Mouse (Mus musculus) inflammation-experienced regulatory T-cells, adult 6 months (primary cell): ENCODE data around the gene Emx1. TPM values are rescaled to one million over a fixed set of nuclear protein-coding genes. Genes with fewer than 3 reads are reported as not detected.
A peak's percentile ranks its signal among the peaks of the same experiment; 100 is the strongest.
"Not testable (repeated sequence)": the region's sequence is repeated elsewhere in the genome, so short reads cannot be mapped to it uniquely, and the experiment has no call there.

Experiments
- ATAC-seq: one replicate; pipeline ENCODE4 v1.8.0; 2017
- polyA plus RNA-seq, 3 experiments: library from polyadenylated mRNA; unstranded; fragments of 100-300 nt; shearing (Covaris generic); gene quantifications; one replicate each; pipeline ENCODE4 v1.2.1; 2017

The Emx1 gene
- not detected for polyA plus RNA-seq

DNA sequence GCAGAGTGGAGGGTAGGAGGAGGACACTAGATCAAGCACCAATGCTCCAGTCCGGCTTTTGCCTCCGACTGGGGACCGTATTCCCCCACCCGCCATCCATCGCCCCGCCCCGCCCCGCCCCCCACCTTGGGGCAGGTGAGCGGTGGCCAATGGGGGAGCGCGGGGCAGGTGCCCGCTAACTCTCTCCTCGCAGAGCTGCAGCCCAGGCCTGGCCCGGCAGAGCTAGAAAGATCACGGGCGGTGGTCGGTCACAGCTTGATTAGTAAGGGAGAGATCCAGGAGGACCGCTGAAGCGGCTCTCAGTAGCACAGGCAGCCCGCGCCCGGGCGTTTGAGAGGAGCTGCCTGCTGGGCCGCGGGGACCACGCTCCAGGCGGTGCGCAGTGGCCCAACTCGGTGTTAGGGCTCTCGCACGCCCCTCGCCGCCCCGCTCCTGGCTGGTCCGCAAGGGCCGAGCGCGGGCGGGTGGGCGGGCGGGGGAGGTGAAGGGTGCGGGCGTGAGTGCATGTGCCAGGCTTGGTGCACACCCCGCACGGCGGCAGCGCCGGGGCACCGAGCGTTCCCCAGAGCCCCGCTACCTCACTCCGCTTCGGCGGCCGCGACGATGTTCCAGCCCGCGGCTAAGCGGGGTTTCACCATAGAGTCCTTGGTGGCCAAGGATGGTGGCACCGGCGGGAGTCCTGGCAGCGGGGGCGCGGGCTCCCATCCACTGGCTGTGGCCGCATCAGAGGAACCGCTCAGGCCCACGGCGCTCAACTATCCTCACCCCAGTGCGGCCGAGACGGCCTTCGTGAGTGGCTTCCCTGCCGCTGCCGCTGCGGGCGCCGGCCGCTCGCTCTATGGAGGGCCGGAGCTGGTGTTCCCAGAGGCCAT, at the start of gene Emx1:
TSS of gene Emx1 (plus strand) at position 99 of the 872 bp plus-strand sequence.
- ATAC-seq = no peak

DNA sequence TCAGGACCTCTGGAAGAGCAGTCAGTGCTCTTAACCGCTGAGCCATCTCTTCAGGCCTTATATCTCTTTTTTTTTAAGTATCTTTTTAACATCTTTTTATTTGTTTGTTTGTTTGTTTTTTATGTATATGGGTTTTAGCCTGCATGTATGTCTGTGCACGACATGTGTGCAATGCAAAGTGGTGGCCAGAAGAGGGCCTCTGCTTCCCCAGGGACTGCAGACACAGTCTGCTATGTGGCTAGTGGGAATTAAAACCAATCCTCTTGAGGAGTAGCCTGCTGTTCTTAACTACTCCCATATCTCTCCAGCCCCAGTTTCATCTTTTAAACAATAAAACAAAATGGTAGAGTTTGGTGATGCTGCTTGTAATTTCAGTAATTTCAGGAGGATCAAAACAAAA, 47.7 kb upstream of the Emx1 start:
- ATAC-seq = no peak

DNA sequence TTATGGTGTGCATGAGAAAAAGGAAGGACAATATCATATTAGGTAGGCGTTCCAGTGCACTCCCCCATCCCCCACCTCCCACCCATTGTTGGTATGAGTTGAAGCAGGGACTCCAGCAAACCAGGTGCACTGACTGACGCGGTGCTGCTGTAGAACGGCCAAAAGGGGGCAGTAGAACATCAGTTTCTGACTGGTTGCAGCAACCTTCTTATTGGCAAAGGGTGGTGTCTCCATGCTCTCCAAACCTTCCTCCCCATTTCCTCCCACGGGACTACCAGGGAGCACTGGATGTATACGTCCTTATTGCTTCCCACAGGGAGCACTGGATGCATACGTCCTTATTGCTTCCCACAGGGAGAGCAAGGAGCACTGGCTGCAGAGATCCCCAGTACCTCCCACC, 46.2 kb upstream of the Emx1 start:
- ATAC-seq = not testable (repeated sequence)

DNA sequence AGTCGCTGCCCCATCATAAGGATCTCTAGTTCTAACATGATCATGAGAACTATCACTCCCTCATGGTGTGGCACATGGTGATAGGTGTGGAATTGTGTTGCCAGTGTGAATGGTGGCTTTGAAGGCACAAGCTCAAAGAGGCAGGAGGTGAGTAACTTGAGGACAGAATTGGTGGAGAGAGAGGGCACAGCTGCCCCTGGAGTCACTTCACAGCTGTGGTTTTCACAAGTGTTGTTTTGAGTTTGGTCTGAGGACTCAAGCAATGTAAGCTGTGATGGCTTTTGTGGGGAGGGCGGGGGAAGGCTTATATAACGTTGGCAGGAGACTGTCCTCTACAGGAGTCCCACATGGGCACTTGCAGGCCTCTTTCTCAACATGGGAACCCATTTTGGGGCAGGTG, 42.8 kb upstream of the Emx1 start:
- no peak for ATAC-seq

DNA sequence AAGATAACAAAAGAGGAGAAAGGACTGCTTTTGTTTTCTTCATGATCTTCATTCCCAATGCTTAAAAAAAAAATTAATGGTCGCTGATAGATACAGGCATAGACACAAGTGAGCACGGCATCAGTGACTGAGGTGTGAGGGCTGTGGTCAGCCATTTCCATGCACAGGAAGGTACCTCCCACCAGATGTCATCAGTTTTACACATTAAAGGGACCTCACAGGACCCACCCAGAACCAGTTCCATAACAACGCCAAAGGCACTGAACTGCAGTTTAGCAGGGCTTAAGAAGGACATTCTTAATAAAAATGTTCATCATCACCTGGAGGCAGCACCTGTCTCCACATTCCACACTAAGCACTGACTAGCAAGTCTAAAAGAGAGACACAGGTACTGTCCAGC, 39.6 kb upstream of the Emx1 start:
- ATAC-seq = no peak

- no peak for ATAC-seq
Measured at GRCm38 (mm10) chr6:85150386-85150785, 36.9 kb upstream of the Emx1 start.

- peak; percentile 77 for ATAC-seq
Measured at GRCm38 (mm10) chr6:85153970-85154540, 33.2 kb upstream of the Emx1 start.

DNA sequence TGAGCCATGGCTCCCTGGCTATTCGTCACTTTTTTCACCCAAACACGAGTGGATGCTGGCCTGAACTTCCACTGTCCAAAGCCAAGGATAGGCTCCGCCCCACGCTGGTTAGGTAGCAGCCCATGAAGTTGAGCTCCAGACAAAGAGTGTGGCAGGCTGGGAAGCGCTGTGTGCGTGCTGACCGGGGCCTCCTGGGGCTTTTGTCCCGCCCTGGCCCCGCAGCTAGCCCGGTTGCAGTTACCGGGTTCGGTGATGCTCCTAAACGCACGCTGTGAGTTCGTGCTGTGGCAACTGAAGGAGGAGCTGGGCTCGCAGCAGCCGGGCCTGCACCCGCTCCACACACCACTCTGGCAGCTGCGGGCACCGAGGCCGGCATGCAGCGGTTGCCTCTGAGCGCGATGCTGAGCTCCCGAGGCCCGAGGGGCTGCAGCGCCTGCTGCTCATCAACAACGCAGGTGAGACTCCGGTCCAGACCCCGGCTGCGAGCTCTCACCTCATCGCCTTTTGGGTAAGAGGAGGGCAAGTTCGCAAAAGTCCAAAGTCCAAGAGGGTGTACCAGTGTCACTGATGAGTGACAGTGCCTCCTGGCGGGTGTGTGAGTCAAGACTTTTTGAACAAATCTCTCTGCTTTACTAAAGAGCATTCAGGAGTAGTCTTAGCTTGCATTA, 32.2 kb upstream of the Emx1 start:
- peak; percentile 55 for ATAC-seq

- not testable (repeated sequence) for ATAC-seq
Measured at GRCm38 (mm10) chr6:85156551-85156950, 30.7 kb upstream of the Emx1 start.

DNA sequence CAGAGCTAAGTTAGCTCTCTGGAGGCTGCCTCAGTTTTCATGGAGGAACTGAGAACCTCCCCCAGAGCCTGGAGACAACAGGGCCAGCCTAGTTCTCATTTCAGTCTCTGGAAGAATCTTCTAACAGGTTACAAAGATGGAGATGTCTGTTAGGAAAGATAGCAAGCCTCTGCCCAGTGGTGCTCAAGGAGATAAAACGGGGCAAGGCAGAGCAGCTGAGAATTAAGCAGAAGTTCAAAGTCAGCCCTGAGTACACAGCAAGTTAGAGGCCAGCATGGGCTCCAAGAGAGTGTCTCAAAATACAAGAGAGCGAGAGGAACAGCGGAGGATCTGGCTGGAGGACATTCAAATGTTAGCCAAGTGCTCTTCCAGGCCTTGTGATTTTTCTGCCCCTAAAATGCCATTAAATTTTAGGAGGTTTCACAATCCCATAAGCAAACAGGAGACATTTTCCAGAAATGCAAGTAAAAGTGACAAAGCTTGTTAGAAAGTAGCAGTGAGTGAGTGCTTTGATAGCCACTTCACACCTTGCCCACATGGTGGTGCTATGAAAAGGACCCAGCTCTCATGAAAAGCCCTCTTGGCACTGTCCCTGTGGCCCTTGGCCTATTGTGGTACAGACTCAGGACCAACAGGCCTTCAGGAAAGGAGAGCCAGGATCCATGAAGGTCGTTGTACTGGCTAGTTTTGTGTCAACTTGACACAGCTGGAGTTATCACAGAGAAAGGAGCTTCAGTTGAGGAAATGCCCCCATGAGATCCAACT, 29.0 kb upstream of the Emx1 start:
- ATAC-seq = not testable (repeated sequence)

GRCm38 (mm10) chr6:85159092-85159760, 28.0 kb upstream of the Emx1 start:
- ATAC-seq = peak; percentile 38

- peak; percentile 63 for ATAC-seq
Measured at GRCm38 (mm10) chr6:85160201-85160923, 26.9 kb upstream of the Emx1 start.

DNA sequence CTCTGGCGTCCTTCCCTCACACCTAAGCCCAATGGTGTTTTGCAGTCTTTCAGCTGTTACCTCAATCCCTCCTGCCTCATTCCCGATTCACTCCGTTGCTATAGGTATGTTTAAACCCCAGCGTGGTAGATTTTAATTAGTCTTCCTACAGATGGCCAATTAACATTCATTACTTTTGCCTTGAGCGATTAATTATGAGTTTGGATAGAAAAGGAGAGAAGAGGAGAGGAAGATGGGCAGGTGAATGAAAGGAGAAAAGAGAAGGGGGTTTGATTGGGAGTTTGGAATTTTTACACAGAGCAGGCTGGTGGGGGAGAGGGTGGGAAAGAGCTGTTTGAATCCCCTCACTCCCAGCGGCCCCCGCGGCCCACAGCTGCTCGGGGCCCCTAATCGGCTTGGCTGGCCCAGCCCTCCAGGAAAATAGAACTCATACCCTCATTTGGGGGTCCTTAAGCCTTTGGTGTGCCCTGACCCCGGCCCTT, 21.8 kb upstream of the Emx1 start:
- no peak for ATAC-seq

GRCm38 (mm10) chr6:85179569-85179968, 7.7 kb upstream of the Emx1 start:
- no peak for ATAC-seq

DNA sequence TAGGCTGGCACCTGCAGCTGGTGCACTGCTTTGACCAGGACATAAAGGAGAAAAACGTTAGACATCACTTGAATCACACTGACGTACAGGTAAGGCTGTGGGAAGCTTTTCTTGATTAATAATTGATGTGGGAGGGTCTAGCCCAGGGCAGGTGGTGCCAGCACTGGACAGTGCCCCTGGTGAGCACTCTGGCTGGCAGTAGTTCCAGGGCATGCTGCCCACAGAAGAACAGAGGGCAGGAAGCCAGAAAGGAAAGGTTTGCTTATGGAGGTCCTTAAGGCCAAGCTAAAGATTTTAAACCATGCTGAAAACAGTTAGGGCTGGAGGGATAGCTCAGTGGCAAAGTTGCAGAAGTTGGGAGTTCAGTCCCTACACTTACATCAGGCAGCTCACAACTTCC, 7.2 kb upstream of the Emx1 start:
- ATAC-seq = no peak

DNA sequence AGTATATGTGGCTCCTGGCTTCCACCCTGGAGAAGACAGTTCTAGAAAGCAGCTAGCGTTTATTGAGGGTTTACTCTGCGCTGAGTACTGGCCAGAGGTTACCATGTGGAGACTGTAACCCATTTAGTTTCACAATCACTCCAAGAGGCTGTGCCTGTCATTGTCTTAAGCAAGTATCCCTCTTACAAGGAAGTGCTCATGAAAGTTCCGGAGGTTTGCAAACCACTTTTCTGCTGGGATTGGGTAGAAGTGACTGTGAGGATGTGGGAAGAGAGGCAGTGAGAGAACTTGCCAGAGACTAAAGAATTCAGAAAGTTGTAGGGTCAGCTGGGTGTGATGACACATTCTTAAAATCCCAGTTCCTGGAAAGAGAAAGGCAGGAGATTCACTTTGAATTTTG, 3.3 kb upstream of the Emx1 start:
- no peak for ATAC-seq

- ATAC-seq = no peak
Measured at GRCm38 (mm10) chr6:85186033-85186743, 1.1 kb upstream of the Emx1 start.

- ATAC-seq = no peak
Measured at GRCm38 (mm10) chr6:85186744-85187059, 536 bp upstream of the Emx1 start.

DNA sequence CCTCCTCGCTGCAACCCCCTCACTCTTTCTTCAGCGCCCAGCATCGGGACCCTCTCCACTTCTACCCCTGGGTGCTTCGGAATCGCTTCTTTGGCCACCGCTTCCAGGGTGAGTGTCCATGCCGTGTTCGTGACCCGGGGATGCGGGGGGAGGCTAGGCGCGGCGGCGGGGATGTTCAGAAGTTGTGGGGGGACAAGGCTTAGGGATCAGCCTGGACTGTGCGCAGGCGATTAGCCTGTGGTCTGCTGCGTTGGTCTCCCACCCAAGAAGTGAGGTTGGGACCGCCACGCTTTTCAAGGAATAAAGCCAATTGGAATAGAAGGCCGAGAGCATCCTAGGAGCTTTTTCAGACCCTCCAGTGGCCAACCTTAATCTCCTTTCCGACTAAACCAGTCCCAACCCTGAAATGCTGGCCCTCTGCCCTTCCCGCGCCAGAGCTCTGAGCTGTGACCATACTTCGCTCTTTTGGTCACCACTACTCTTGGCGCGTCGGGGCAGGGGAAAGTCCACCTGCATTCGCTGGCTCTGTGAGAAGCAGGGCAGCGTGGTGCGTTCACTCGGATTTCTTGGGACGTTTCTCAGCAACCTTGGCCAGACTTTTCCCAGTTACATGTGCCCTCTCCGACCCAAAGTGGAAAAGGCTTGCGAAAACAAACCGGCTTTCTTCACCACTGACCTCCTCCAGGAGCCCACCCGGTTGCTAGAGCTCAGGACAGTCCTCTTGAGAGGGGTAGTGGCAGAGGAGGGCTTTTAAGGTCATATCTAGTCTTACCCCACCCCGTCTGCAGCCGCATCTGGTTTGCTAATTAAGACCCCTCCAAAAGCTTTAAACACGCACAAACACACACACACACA, 1.2 kb downstream of the Emx1 start:
- no peak for ATAC-seq

- ATAC-seq = no peak
Measured at GRCm38 (mm10) chr6:85189361-85189760, 2.1 kb downstream of the Emx1 start.
